Mouse (Mus musculus): ENCODE measurements around the gene Rpl38. TPM values are rescaled to one million over a fixed set of nuclear protein-coding genes. Genes with fewer than 3 reads are reported as not detected.

Rpl38 gene
- polyA plus RNA-seq, 1 experiment from 2014 or later = 903 TPM

- Histone ChIP-seq H3K27ac (no peak overlapping the region), H3K4me2 (replicated peaks) (no peak overlapping the region), H3K4me1 (peaks cover 33% of the 10 kb centered on the region), H3K9ac (no peak overlapping the region), H3K27me3 (replicated peaks) (no peaks in the 10 kb centered on the region), H3K9me3 (no peaks in the 10 kb centered on the region), H3K4me3 (no peak overlapping the region), H3K36me3 (no peaks in the 10 kb centered on the region)
- no peak for ATAC-seq (ENCODE audit: low FRiP score, low read depth)
- 72% methylated on average over 20 of the region's 20 CpGs for WGBS
Observed at GRCm38 (mm10) chr11:114683722-114684621, 15.6 kb downstream of the Rpl38 start.

GRCm38 (mm10) chr11:114684627-114685373, 16.5 kb downstream of the Rpl38 start:
- no peaks in the 10 kb centered on the region; the same call in 1 of the 2 replicates for H3K36me3 ChIP-seq
- WGBS = 68% methylated on average over 14 of the region's 14 CpGs
- ATAC-seq (ENCODE audit: low FRiP score, low read depth) = no peak
- H3K4me2 ChIP-seq (replicated peaks) = no peak overlapping the region
- H3K4me3 ChIP-seq = no peak overlapping the region
- H3K27ac ChIP-seq = no peak overlapping the region
- H3K4me1 ChIP-seq = peaks cover 27% of the 10 kb centered on the region
- H3K9ac ChIP-seq = no peak overlapping the region
- H3K9me3 ChIP-seq = no peaks in the 10 kb centered on the region
- no peaks in the 10 kb centered on the region for H3K27me3 ChIP-seq (replicated peaks)

GRCm38 (mm10) chr11:114685526-114686040, 17.3 kb downstream of the Rpl38 start:
- Histone ChIP-seq H3K4me1 (peaks cover 22% of the 10 kb centered on the region), H3K27me3 (replicated peaks) (no peaks in the 10 kb centered on the region), H3K27ac (no peak overlapping the region), H3K36me3 (no peaks in the 10 kb centered on the region; the same call in 1 of the 2 replicates), H3K4me3 (no peak overlapping the region), H3K4me2 (replicated peaks) (no peak overlapping the region), H3K9ac (no peak overlapping the region), H3K9me3 (no peaks in the 10 kb centered on the region)
- no peak for ATAC-seq (ENCODE audit: low FRiP score, low read depth)
- WGBS = 74% methylated on average over 9 of the region's 9 CpGs

- no peak for ATAC-seq (ENCODE audit: low FRiP score, low read depth)
- H3K4me1 ChIP-seq = peaks cover 21% of the 10 kb centered on the region; the same call in 1 of the 2 replicates
- no peak overlapping the region for H3K9ac ChIP-seq
- no peaks in the 10 kb centered on the region for H3K9me3 ChIP-seq
- H3K27ac ChIP-seq = no peak overlapping the region
- H3K4me2 ChIP-seq (replicated peaks) = no peak overlapping the region
- no peaks in the 10 kb centered on the region for H3K27me3 ChIP-seq (replicated peaks)
- 89% methylated on average over 16 of the region's 16 CpGs for WGBS
- H3K36me3 ChIP-seq = no peaks in the 10 kb centered on the region; the same call in 1 of the 2 replicates
- no peak overlapping the region for H3K4me3 ChIP-seq
Observed at GRCm38 (mm10) chr11:114686221-114686959, 18.1 kb downstream of the Rpl38 start.

- H3K4me2 ChIP-seq (replicated peaks) = no peak overlapping the region
- no peak overlapping the region for H3K9ac ChIP-seq
- no peak for ATAC-seq (ENCODE audit: low FRiP score, low read depth)
- peaks cover 25% of the 10 kb centered on the region; the same call in 1 of the 2 replicates for H3K4me1 ChIP-seq
- no peak overlapping the region for H3K27ac ChIP-seq
- 58% methylated on average over 10 of the region's 10 CpGs for WGBS
- no peak overlapping the region for H3K4me3 ChIP-seq
- H3K36me3 ChIP-seq = no peaks in the 10 kb centered on the region; the same call in 1 of the 2 replicates
- no peaks in the 10 kb centered on the region for H3K27me3 ChIP-seq (replicated peaks)
- H3K9me3 ChIP-seq = no peaks in the 10 kb centered on the region
Observed at GRCm38 (mm10) chr11:114687574-114688188, 19.4 kb downstream of the Rpl38 start.

DNA sequence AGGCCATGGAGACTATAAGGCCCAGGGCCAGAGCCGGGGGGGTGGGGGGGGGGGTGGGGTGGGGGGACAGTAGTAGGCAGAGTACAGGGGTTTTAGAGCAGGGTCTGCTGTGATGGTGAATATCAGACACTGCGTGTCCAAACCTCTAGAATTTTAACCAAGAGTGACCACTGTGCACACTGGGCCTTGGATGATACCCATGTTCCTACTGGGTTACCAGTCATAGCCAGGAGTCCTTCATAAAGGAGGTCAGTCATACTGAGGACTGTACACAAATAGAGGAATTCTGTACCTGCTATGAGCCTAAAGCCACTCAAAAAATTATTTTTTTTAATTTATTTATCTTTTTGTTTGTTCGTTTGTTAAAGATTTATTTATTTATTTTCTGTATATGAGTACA, 20.4 kb downstream of the Rpl38 start:
- 92% methylated on average over 3 of the region's 3 CpGs for WGBS
- H3K27me3 ChIP-seq (replicated peaks) = no peaks in the 10 kb centered on the region
- H3K36me3 ChIP-seq = no peaks in the 10 kb centered on the region; the same call in 1 of the 2 replicates
- no peak overlapping the region for H3K9ac ChIP-seq
- no peak for ATAC-seq (ENCODE audit: low FRiP score, low read depth)
- peaks cover 25% of the 10 kb centered on the region; the same call in 1 of the 2 replicates for H3K4me1 ChIP-seq
- no peaks in the 10 kb centered on the region for H3K9me3 ChIP-seq
- H3K4me2 ChIP-seq (replicated peaks) = no peak overlapping the region
- no peak overlapping the region for H3K27ac ChIP-seq
- H3K4me3 ChIP-seq = no peak overlapping the region

GRCm38 (mm10) chr11:114690192-114690591, 21.9 kb downstream of the Rpl38 start:
- Histone ChIP-seq H3K4me1 (0 out of 2 replicates have a peak, but pooled peaks cover 11% of the 10 kb centered on the region), H3K36me3 (peaks cover 7% of the 10 kb centered on the region; the same call in 1 of the 2 replicates)
- 92% methylated on average over 15 of the region's 15 CpGs for WGBS

GRCm38 (mm10) chr11:114691454-114692182, 23.3 kb downstream of the Rpl38 start:
- WGBS = 57% methylated on average over 6 of the region's 6 CpGs
- H3K9ac ChIP-seq = no peak overlapping the region
- H3K27me3 ChIP-seq (replicated peaks) = no peaks in the 10 kb centered on the region
- ATAC-seq (ENCODE audit: low FRiP score, low read depth) = no peak
- H3K4me2 ChIP-seq (replicated peaks) = no peak overlapping the region
- no peaks in the 10 kb centered on the region for H3K9me3 ChIP-seq
- H3K36me3 ChIP-seq = peaks cover 9% of the 10 kb centered on the region; the same call in 1 of the 2 replicates
- no peak overlapping the region for H3K27ac ChIP-seq
- no peak overlapping the region for H3K4me3 ChIP-seq
- 0 out of 2 replicates have a peak, but pooled peaks cover 10% of the 10 kb centered on the region for H3K4me1 ChIP-seq

More at GRCm38 (mm10) chr11:114690192-114690591, 21.9 kb downstream of the Rpl38 start:
- H3K9ac ChIP-seq = no peak overlapping the region
- H3K27me3 ChIP-seq (replicated peaks) = no peaks in the 10 kb centered on the region
- no peak overlapping the region for H3K4me3 ChIP-seq
- no peaks in the 10 kb centered on the region for H3K9me3 ChIP-seq
- no peak overlapping the region for H3K27ac ChIP-seq
- H3K4me2 ChIP-seq (replicated peaks) = no peak overlapping the region
- no peak for ATAC-seq (ENCODE audit: low FRiP score, low read depth)

DNA sequence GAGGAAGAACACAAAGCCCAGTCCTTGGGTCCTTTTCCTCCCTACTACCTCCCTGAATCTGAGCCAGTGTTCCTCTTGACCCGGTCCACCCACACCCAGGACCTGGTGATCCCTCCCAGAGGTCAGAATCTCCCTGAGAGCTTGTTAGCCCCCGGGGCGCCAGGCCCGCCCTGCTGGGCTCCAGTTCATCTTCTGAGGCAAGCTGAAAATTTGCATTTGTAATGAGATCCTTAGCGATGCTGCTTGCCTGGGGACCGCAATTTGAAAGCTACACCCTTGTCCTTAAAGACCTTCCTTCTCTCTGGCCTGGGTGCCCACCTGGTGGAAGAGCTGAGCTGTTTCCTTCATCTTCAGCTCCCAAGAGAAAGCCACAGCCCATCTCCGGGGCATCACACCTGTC, 24.3 kb downstream of the Rpl38 start:
- Histone ChIP-seq H3K4me1 (0 out of 2 replicates have a peak, but pooled peaks cover 10% of the 10 kb centered on the region), H3K4me2 (replicated peaks) (no peak overlapping the region), H3K4me3 (no peak overlapping the region), H3K27me3 (replicated peaks) (no peaks in the 10 kb centered on the region), H3K9ac (no peak overlapping the region), H3K36me3 (peaks cover 15% of the 10 kb centered on the region; the same call in 1 of the 2 replicates), H3K9me3 (no peaks in the 10 kb centered on the region), H3K27ac (no peak overlapping the region)
- WGBS = 40% methylated on average over 7 of the region's 7 CpGs
- ATAC-seq (ENCODE audit: low FRiP score, low read depth) = no peak

- H3K27ac ChIP-seq = no peak overlapping the region
Observed at GRCm38 (mm10) chr11:114693456-114693855, 25.1 kb downstream of the Rpl38 start.

More at GRCm38 (mm10) chr11:114693456-114693855, 25.1 kb downstream of the Rpl38 start:
- H3K36me3 ChIP-seq = peaks cover 15% of the 10 kb centered on the region; the same call in 1 of the 2 replicates
- H3K9ac ChIP-seq = no peak overlapping the region
- H3K4me3 ChIP-seq = no peak overlapping the region
- 0 out of 2 replicates have a peak, but pooled peaks cover 5% of the 10 kb centered on the region for H3K4me1 ChIP-seq
- no peak for ATAC-seq (ENCODE audit: low FRiP score, low read depth)
- 90% methylated on average over 6 of the region's 6 CpGs for WGBS
- no peaks in the 10 kb centered on the region for H3K27me3 ChIP-seq (replicated peaks)
- no peaks in the 10 kb centered on the region for H3K9me3 ChIP-seq
- H3K4me2 ChIP-seq (replicated peaks) = no peak overlapping the region

Data from neural tube, embryonic 12.5 days (tissue).